Mouse (Mus musculus) midbrain, embryonic 12.5 days (tissue): ENCODE measurements around the gene Mcrip1. TPM values are rescaled to one million over a fixed set of nuclear protein-coding genes. Genes with fewer than 3 reads are reported as not detected.
"Not testable (repeated sequence)": the region's sequence is repeated elsewhere in the genome, so short reads cannot be mapped to it uniquely, and the experiment has no call there.

Experiments
- ATAC-seq: fragments of 200-750 bp; cut with Nextera tagmentation; 2 replicates; pipeline ENCODE4 v1.8.0; 2017; ENCODE audit warnings: low read depth, moderate TSS enrichment, moderate library complexity; ENCODE audit not compliant: low FRiP score
- H3K27ac ChIP-seq: fragments of 300-500 bp; sonication (generic); replicated peaks from 2 replicates; pipeline ENCODE4 v1.5.1; 2016; ENCODE audit warnings: mild to moderate bottlenecking
- H3K27me3 ChIP-seq: fragments of 300-500 bp; sonication (generic); 2 replicates; pipeline ENCODE4 v1.6.1; 2016; ENCODE audit warnings: mild to moderate bottlenecking
- H3K36me3 ChIP-seq: fragments of 300-500 bp; sonication (generic); 2 replicates; pipeline ENCODE4 v1.6.1; 2016
- H3K4me1 ChIP-seq: fragments of 300-500 bp; sonication (generic); 2 replicates; pipeline ENCODE4 v1.6.1; 2016
- H3K4me2 ChIP-seq: fragments of 300-500 bp; sonication (generic); replicated peaks from 2 replicates; pipeline ENCODE4 v1.6.1; 2016; ENCODE audit warnings: mild to moderate bottlenecking, moderate library complexity
- H3K4me3 ChIP-seq: fragments of 300-500 bp; sonication (generic); 2 replicates; pipeline ENCODE4 v1.5.1; 2016; ENCODE audit warnings: mild to moderate bottlenecking
- H3K9ac ChIP-seq: fragments of 300-500 bp; sonication (generic); replicated peaks from 2 replicates; pipeline ENCODE4 v1.6.1; 2016; ENCODE audit warnings: mild to moderate bottlenecking, moderate library complexity
- H3K9me3 ChIP-seq: fragments of 300-500 bp; sonication (generic); 2 replicates; pipeline ENCODE4 v1.6.1; 2016; ENCODE audit warnings: mild to moderate bottlenecking
- WGBS: fragments of 180-500 bp; shearing (Covaris S2); methylation state at CpG from one replicate; pipeline ENCODE4 v1.1.7; 2016; 5-methylcytosine and 5-hydroxymethylcytosine counted together
- polyA plus RNA-seq: library from polyadenylated mRNA; unstranded; fragments of >200 nt; fragmentation: Nextera tagmentation; extraction: Ambion mirVana; gene quantifications from 2 replicates; pipeline ENCODE4 v1.2.1, GENCODE M21; 2016

Gene Mcrip1
- polyA plus RNA-seq, 1 experiment from 2014 or later = 232 TPM

DNA sequence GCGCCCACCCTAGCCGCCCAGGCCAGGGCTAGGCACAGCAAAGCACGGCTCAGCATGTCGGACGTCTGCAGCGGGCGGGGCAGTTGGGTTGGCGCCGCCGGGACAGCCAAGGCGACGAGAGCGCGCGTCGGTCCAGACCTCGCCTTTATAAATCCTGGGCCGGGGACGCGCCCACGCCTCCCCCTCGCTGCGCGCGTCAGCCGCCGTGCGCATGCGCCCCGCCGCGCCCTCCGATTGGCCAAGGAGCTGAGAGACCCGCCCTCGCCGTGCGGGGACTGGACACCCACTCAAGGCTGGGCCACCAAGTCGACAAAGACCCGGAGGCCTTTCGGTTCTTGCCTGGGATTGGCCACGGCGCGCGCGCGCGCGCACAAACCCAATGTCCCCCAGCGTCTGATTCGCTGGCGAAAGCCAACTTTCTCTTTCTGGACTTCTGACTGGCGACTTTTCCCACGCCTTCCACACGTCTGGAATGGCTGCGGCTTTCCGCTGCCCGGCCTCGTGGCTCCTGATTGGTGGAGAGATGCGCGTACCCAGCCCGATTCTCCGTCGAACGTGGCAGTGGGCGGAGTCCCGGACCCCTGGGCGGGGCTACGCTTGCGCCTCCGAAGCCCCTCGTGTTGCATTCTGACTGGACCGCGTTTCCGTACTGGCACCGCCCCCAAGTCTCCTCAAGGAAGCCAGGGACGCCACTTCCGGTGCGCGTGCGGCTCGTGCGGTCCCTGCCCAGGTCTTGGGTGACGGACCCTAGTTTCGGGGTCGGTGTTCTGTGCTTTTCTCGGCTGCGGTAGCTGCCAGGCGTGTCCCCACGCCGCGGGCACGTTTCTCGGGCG is 23.4 kb upstream of the Mcrip1 start, which contains the start of gene P4hb:
TSS of gene P4hb (minus strand) at position 502 of the 833 bp plus-strand sequence.
- H3K36me3 ChIP-seq = peaks cover 43% of the 10 kb centered on the region
- peak within 1 kb of the TSS; percentile 83 for H3K4me2 ChIP-seq
- under 1% methylated on average over 94 of the region's 94 CpGs for WGBS
- no peaks in the 10 kb centered on the region for H3K27me3 ChIP-seq
- peak; percentile 97 for ATAC-seq
- H3K4me1 ChIP-seq = peaks cover 24% of the 10 kb centered on the region
- H3K27ac ChIP-seq = peak within 1 kb of the TSS; percentile 93
- H3K4me3 ChIP-seq = peak within 1 kb of the TSS; percentile 91
- H3K9ac ChIP-seq = peak within 1 kb of the TSS; percentile 90
- H3K9me3 ChIP-seq = no peaks in the 10 kb centered on the region

- H3K4me3 ChIP-seq = peak overlapping the region; percentile 91
- peaks cover 24% of the 10 kb centered on the region for H3K4me1 ChIP-seq
- 0% methylated on average over 24 of the region's 24 CpGs for WGBS
- peak overlapping the region; percentile 90 for H3K9ac ChIP-seq
- ATAC-seq = peak; percentile 53
- H3K9me3 ChIP-seq = no peaks in the 10 kb centered on the region
- H3K4me2 ChIP-seq = peak overlapping the region; percentile 83
- no peaks in the 10 kb centered on the region for H3K27me3 ChIP-seq
- peak overlapping the region; percentile 93 for H3K27ac ChIP-seq
- peaks cover 43% of the 10 kb centered on the region for H3K36me3 ChIP-seq
These were observed 22.9 kb upstream of the Mcrip1 start for GRCm38 (mm10) chr11:120572417-120572751.

DNA sequence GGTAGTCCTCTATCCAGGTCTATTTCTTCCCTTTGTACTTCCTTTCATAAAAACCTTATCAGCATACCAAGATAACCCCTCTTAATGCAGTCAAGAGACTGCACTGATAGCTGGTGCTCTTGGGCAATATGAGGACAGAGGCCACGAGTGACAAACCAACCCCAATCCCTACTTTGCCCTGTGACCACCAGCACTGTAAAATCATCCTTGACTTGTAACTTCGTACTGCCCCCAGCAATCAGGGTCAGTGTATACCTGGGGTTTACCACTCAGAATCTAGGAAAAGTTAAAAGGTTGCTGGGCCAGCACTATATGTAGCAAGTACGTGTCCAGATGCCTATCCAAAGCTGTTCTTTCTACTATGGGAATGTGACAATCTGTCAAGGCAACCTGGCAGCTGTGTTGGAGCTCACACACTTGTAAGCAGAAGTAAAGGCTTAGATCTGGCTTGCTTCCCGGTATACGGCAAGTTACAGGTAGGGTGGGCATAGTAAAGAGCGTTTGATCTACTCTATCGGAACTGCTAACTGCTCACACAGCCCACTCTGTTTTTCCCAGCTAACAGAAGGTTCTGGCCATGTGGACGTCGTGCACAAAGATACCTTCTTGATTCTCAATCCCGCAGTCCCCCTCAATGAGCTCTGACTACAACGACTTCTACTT is 22.4 kb upstream of the Mcrip1 start:
- Histone ChIP-seq H3K9me3 (no peaks in the 10 kb centered on the region), H3K4me2 (peak overlapping the region; percentile 83), H3K4me1 (peaks cover 24% of the 10 kb centered on the region), H3K36me3 (peaks cover 45% of the 10 kb centered on the region), H3K4me3 (peak overlapping the region; percentile 91), H3K9ac (peak overlapping the region; percentile 90), H3K27ac (peak overlapping the region; percentile 93; the same call in 1 of the 2 replicates), H3K27me3 (no peaks in the 10 kb centered on the region)
- 19% methylated on average over 11 of the region's 11 CpGs for WGBS
- ATAC-seq = no peak

GRCm38 (mm10) chr11:120571122-120571521 is 21.6 kb upstream of the Mcrip1 start:
- Histone ChIP-seq H3K4me3 (peak overlapping the region; percentile 91), H3K36me3 (peaks cover 53% of the 10 kb centered on the region), H3K9me3 (no peaks in the 10 kb centered on the region), H3K4me1 (peaks cover 24% of the 10 kb centered on the region), H3K27me3 (no peaks in the 10 kb centered on the region), H3K4me2 (peak overlapping the region; percentile 83), H3K9ac (peak overlapping the region; percentile 90), H3K27ac (no peak overlapping the region)
- 89% methylated on average over 3 of the region's 3 CpGs for WGBS
- ATAC-seq = no peak

- H3K9me3 ChIP-seq = no peaks in the 10 kb centered on the region
- no peak overlapping the region for H3K27ac ChIP-seq
- ATAC-seq = no peak
- H3K4me1 ChIP-seq = peaks cover 13% of the 10 kb centered on the region
- peaks cover 79% of the 10 kb centered on the region for H3K36me3 ChIP-seq
- WGBS = 94% methylated on average over 6 of the region's 6 CpGs
- H3K9ac ChIP-seq = no peak overlapping the region
- H3K27me3 ChIP-seq = no peaks in the 10 kb centered on the region
- H3K4me3 ChIP-seq = no peak overlapping the region
- H3K4me2 ChIP-seq = no peak overlapping the region
These were observed 18.8 kb upstream of the Mcrip1 start for GRCm38 (mm10) chr11:120568324-120568723.

DNA sequence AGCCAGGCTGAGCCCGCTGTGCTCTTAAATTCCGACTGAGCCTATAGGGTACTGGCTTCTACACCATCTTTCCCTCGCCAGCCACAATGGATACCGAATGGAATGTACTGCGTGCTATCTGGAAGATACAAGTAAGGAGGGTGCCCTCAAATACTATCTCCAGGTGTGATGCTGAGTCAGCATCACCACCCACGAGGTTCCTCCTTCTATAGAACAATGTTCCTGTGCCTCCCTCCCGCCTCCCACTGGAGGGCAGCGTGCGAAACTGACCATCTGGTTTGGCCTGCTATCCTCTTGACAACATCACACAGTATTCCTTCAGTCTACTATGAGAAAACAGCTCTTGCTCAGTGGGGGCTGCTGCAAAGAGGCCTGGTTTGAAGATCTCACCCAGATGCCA is 15.6 kb upstream of the Mcrip1 start:
- Histone ChIP-seq H3K36me3 (peaks cover 97% of the 10 kb centered on the region), H3K9ac (no peak overlapping the region), H3K4me1 (no peaks in the 10 kb centered on the region), H3K9me3 (no peaks in the 10 kb centered on the region), H3K4me3 (no peak overlapping the region), H3K4me2 (no peak overlapping the region), H3K27me3 (no peaks in the 10 kb centered on the region), H3K27ac (no peak overlapping the region)
- ATAC-seq = no peak
- 92% methylated on average over 9 of the region's 9 CpGs for WGBS

DNA sequence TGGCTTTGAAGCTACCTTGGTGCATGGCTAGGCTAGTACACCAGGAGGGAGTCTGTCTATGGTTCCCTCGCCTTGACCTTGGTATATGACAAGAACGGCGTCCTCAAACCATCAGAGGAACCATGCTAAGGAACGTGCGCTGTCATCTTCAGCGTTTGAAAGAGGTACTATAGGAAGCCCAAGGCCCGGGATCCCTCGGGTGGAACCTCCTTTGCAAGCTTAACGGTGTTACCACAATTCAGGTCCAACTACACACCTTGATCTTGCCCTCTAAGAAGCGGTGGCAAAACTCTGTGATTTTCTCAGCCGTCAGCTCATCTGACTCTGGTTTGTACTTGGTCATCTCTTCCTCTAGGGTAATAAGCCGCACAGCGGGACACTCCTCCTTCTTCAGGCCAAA is 13.4 kb upstream of the Mcrip1 start:
- H3K4me1 ChIP-seq = no peaks in the 10 kb centered on the region
- H3K4me3 ChIP-seq = no peak overlapping the region
- H3K36me3 ChIP-seq = peaks cover 91% of the 10 kb centered on the region
- no peak overlapping the region for H3K4me2 ChIP-seq
- ATAC-seq = no peak
- no peak overlapping the region for H3K9ac ChIP-seq
- no peak overlapping the region for H3K27ac ChIP-seq
- no peaks in the 10 kb centered on the region for H3K9me3 ChIP-seq
- H3K27me3 ChIP-seq = no peaks in the 10 kb centered on the region
- 98% methylated on average over 13 of the region's 13 CpGs for WGBS

GRCm38 (mm10) chr11:120560952-120561728 is 11.6 kb upstream of the Mcrip1 start:
- no peak overlapping the region for H3K27ac ChIP-seq
- H3K9ac ChIP-seq = no peak overlapping the region
- ATAC-seq = no peak
- H3K4me2 ChIP-seq = no peak overlapping the region
- peaks cover 7% of the 10 kb centered on the region; the same call in 1 of the 2 replicates for H3K9me3 ChIP-seq
- no peaks in the 10 kb centered on the region for H3K4me1 ChIP-seq
- no peak overlapping the region for H3K4me3 ChIP-seq
- no peaks in the 10 kb centered on the region for H3K27me3 ChIP-seq
- peaks cover 73% of the 10 kb centered on the region for H3K36me3 ChIP-seq
- 93% methylated on average over 13 of the region's 13 CpGs for WGBS

GRCm38 (mm10) chr11:120558843-120559242 is 9.3 kb upstream of the Mcrip1 start:
- WGBS = 88% methylated on average over 6 of the region's 6 CpGs
- H3K4me3 ChIP-seq, H3K9ac ChIP-seq, H3K27me3 ChIP-seq, H3K4me2 ChIP-seq, H3K9me3 ChIP-seq, H3K4me1 ChIP-seq, H3K27ac ChIP-seq, ATAC-seq: not testable (repeated sequence)
- peaks cover 51% of the 10 kb centered on the region for H3K36me3 ChIP-seq

- Histone ChIP-seq H3K27ac (no peak overlapping the region), H3K36me3 (peaks cover 15% of the 10 kb centered on the region), H3K4me2 (no peak overlapping the region), H3K4me3 (no peak overlapping the region), H3K27me3 (no peaks in the 10 kb centered on the region), H3K4me1 (peaks cover 2% of the 10 kb centered on the region), H3K9me3 (peaks cover 7% of the 10 kb centered on the region; the same call in 1 of the 2 replicates), H3K9ac (no peak overlapping the region)
- 92% methylated on average over 2 of the region's 2 CpGs for WGBS
- ATAC-seq = no peak
These were observed 5.7 kb upstream of the Mcrip1 start for GRCm38 (mm10) chr11:120555260-120555659.

- no peak overlapping the region for H3K4me3 ChIP-seq
- no peak overlapping the region for H3K9ac ChIP-seq
- H3K4me1 ChIP-seq = peaks cover 6% of the 10 kb centered on the region
- ATAC-seq = no peak
- peaks cover 11% of the 10 kb centered on the region for H3K36me3 ChIP-seq
- no peaks in the 10 kb centered on the region for H3K27me3 ChIP-seq
- no peak overlapping the region for H3K27ac ChIP-seq
- H3K9me3 ChIP-seq = peaks cover 7% of the 10 kb centered on the region; the same call in 1 of the 2 replicates
- H3K4me2 ChIP-seq = no peak overlapping the region
- 82% methylated on average over 7 of the region's 7 CpGs for WGBS
These were observed 5.3 kb upstream of the Mcrip1 start for GRCm38 (mm10) chr11:120554834-120555233.

- 80% methylated on average over 5 of the region's 5 CpGs for WGBS
- no peak overlapping the region for H3K9ac ChIP-seq
These were observed 3.2 kb upstream of the Mcrip1 start for GRCm38 (mm10) chr11:120552736-120553135.

More at GRCm38 (mm10) chr11:120552736-120553135, 3.2 kb upstream of the Mcrip1 start:
- H3K9me3 ChIP-seq = peaks cover 7% of the 10 kb centered on the region; the same call in 1 of the 2 replicates
- no peak for ATAC-seq
- no peak overlapping the region for H3K4me2 ChIP-seq
- H3K4me1 ChIP-seq = peaks cover 19% of the 10 kb centered on the region
- H3K4me3 ChIP-seq = no peak overlapping the region
- no peaks in the 10 kb centered on the region for H3K36me3 ChIP-seq
- no peaks in the 10 kb centered on the region for H3K27me3 ChIP-seq
- H3K27ac ChIP-seq = no peak overlapping the region
